Mouse (Mus musculus) testis, adult 2 months (tissue): ENCODE measurements around the gene Fcho1.

ENCODE experiments used
- CTCF ChIP-seq: fragments of 200-500 bp; IDR thresholded peaks from 2 replicates; pipeline ENCODE4 v1.5.1; 2012; ENCODE audit warnings: low read depth, mild to moderate bottlenecking, inconsistent platforms, low read length, moderate library complexity; ENCODE audit not compliant: control insufficient read depth, insufficient read depth, insufficient replicate concordance
- POLR2A ChIP-seq: fragments of 200-500 bp; IDR thresholded peaks from 2 replicates; pipeline ENCODE4 v1.6.1; 2012; ENCODE audit warnings: low read depth, mild to moderate bottlenecking, inconsistent platforms, low read length, moderate library complexity; ENCODE audit not compliant: control insufficient read depth

GRCm38 (mm10) chr8:71700493-71701269 lies 24.8 kb downstream of the Fcho1 start:
- TF ChIP-seq CTCF, result no peak
- TF ChIP-seq POLR2A, result peak; percentile 22; the same call in 1 of the 2 replicates
